Mouse (Mus musculus) brain, embryonic 14.5 days (tissue): ENCODE results near the gene Bms1.

Source experiments
- CTCF ChIP-seq: fragments of 200-500 bp; IDR thresholded peaks from 2 replicates; pipeline ENCODE4 v1.5.1; 2012; ENCODE audit warnings: inconsistent platforms, mild to moderate bottlenecking, moderate library complexity, borderline replicate concordance; ENCODE audit not compliant: insufficient read depth, insufficient read length; ENCODE audit errors: extremely low read depth
- POLR2A ChIP-seq: fragments of 200-500 bp; IDR thresholded peaks from 2 replicates; pipeline ENCODE4 v1.6.1; 2012; ENCODE audit warnings: mild to moderate bottlenecking, inconsistent platforms, borderline replicate concordance; ENCODE audit not compliant: poor library complexity, insufficient read depth, insufficient read length, severe bottlenecking; ENCODE audit errors: extremely low read depth

DNA sequence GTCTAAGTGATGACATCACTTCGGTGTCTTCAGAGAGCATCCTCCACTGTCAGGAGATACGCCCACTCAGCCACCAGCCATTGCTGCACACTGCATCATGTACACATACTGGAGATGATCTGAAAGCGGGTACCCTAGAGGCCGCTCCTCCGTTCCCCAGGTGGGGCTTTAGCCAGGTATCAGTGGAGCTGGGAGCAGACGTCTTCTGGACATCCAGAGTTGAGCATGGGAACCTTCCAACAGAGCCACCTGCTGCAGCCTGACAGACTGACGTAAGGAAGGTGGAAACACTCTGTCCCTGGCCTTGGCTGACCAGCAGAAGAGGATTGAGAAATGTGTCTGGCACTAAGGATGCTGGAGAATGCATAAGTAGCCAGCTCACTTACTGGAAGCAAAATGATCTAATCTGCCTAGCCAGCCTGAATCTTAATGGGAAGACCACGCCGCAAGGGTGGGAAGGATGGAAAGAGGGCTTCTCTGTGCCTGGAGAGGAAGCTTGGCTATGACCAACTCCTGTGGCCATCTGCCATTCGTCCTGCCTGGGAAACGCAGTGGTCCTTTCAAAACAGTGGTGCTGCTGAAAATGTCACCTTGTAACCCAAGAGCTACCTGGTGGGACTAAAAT, 77.3 kb downstream of the Bms1 start:
- TF ChIP-seq CTCF (no peak), POLR2A (no peak)
